Mouse (Mus musculus): ENCODE results near the gene Gm49355. TPM values are rescaled to one million over a fixed set of nuclear protein-coding genes. Genes with fewer than 3 reads are reported as not detected.

The Gm49355 gene
- 0.36 TPM for polyA plus RNA-seq (2015; fragmentation: Illumina TruSeq; extraction: RNeasy Lipid Tissue Mini Kit (QIAGEN cat#74804); ENCODE audit: low read depth, low replicate concordance)

DNA sequence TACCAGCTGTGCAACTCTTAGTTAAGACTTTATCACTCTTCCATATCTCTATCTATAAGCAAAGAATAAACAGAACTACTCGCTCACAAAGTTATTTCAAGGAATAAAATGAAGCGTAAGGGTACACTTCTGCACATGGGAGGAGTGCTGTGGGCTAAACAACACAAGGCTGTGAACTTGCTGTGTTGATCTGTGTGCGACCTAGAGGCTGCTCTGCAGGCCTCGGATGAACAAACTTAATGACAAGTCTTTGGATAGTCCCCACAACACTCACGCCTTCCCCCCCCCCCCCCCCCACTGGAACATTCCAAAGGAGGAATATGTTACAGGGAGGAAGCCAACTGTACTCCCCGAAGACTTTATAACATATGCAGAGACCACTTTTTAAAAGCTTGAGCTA is at the start of gene Gm49355:
TSS of gene Gm49355 (plus strand) at position 336 of the 400 bp plus-strand sequence.

GRCm38 (mm10) chr14:12284141-12284912 is 551 bp downstream of the Gm49355 start, which contains the start of gene 3830406C13Rik:
Gene 3830406C13Rik, plus strand, starts transcription at chr14:12284173.

GRCm38 (mm10) chr14:12348089-12348488 is 64.3 kb downstream of the Gm49355 start, which contains the start of gene Fezf2:
Gene Fezf2, minus strand, starts transcription at chr14:12348189.

Other genes starting within 250 kb of the Gm49355 start
- gene 3830406C13Rik, start 197 bp downstream of the Gm49355 start, polyA plus RNA-seq (2015; fragmentation: Illumina TruSeq; extraction: RNeasy Lipid Tissue Mini Kit (QIAGEN cat#74804); ENCODE audit: low read depth, low replicate concordance), result 46.7 TPM
- 22.0 TPM for gene Fezf2, start 64.2 kb downstream of the Gm49355 start, polyA plus RNA-seq (2015; fragmentation: Illumina TruSeq; extraction: RNeasy Lipid Tissue Mini Kit (QIAGEN cat#74804); ENCODE audit: low read depth, low replicate concordance)

Data from brain, adult 10 weeks (tissue).